Mouse (Mus musculus) MEL (cell line): ENCODE results near the gene Zfp106. TPM values are rescaled to one million over a fixed set of nuclear protein-coding genes. Genes with fewer than 3 reads are reported as not detected.

Experiments used
- DNase-seq: peaks from one replicate; pipeline ENCODE4 v3.0.0; 2011; ENCODE audit warnings: low read depth, low spot score
- H3K27ac ChIP-seq: 2 replicates; pipeline ENCODE4 v1.5.1; 2012; ENCODE audit warnings: low read depth, mild to moderate bottlenecking, control low read depth, low read length, moderate library complexity; ENCODE audit not compliant: control insufficient read depth
- H3K27me3 ChIP-seq, 2 experiments: fragments of 150-350 bp in 1 of 2; sonication (generic) in 1 of 2; 2 replicates each; pipeline ENCODE4 v1.6.1; 2012; ENCODE audit warnings: low read length in 2 of 2, mild to moderate bottlenecking in 2 of 2, improper control_type of control experiment in 1 of 2, moderate library complexity in 1 of 2; ENCODE audit not compliant: insufficient read depth in 2 of 2, control insufficient read depth in 1 of 2
- H3K36me3 ChIP-seq, 2 experiments: 2 replicates each; pipeline ENCODE4 v1.6.1; 2012 to 2014; ENCODE audit warnings: low read length in 2 of 2, improper control_type of control experiment in 1 of 2, inconsistent platforms in 1 of 2, mild to moderate bottlenecking in 1 of 2; ENCODE audit not compliant: insufficient read depth in 2 of 2, control insufficient read depth in 1 of 2
- H3K4me1 ChIP-seq, 2 experiments: fragments of 150-350 bp in 1 of 2; sonication (generic) in 1 of 2; 2 replicates each; pipeline ENCODE4 v1.6.1; 2012; ENCODE audit warnings: low read length in 2 of 2, improper control_type of control experiment in 1 of 2, mild to moderate bottlenecking in 1 of 2; ENCODE audit not compliant: insufficient read depth in 2 of 2, control insufficient read depth in 1 of 2
- H3K4me3 ChIP-seq, 2 experiments: fragments of 150-350 bp in 1 of 2; sonication (generic) in 1 of 2; 2 replicates each; pipeline ENCODE4 v1.5.1; 2012; ENCODE audit warnings: low read depth in 2 of 2, low read length in 2 of 2, mild to moderate bottlenecking in 2 of 2, moderate library complexity in 2 of 2, control low read depth in 1 of 2, improper control_type of control experiment in 1 of 2; ENCODE audit not compliant: control insufficient read depth in 1 of 2, insufficient read depth in 1 of 2
- H3K79me2 ChIP-seq: 2 replicates; pipeline ENCODE4 v1.6.1; 2012; ENCODE audit warnings: mild to moderate bottlenecking, low read length, moderate library complexity; ENCODE audit not compliant: control insufficient read depth, poor library complexity, insufficient read depth
- H3K9ac ChIP-seq: 2 replicates; pipeline ENCODE4 v1.6.1; 2012; ENCODE audit warnings: low read depth, mild to moderate bottlenecking, control low read depth, low read length, moderate library complexity; ENCODE audit not compliant: control insufficient read depth, poor library complexity, severe bottlenecking
- H3K9me3 ChIP-seq: fragments of 150-350 bp; sonication (generic); replicated peaks from 2 replicates; pipeline ENCODE4 v1.6.1; 2012; ENCODE audit warnings: mild to moderate bottlenecking, low read length, improper control_type of control experiment, moderate library complexity; ENCODE audit not compliant: insufficient read depth
- CHD1 ChIP-seq: IDR thresholded peaks from 2 replicates; pipeline ENCODE4 v1.6.1; 2012; ENCODE audit warnings: low read depth, mild to moderate bottlenecking, inconsistent platforms, low read length, improper control_type of control experiment
- CHD2 ChIP-seq: IDR thresholded peaks from 2 replicates; pipeline ENCODE4 v1.6.1; 2011; ENCODE audit warnings: low read length, improper control_type of control experiment
- E2F4 ChIP-seq: IDR thresholded peaks from 2 replicates; pipeline ENCODE4 v1.6.1; 2011; ENCODE audit warnings: low read depth, low read length, improper control_type of control experiment, borderline replicate concordance
- EP300 ChIP-seq, 2 experiments: IDR thresholded peaks; 2 replicates each; pipeline ENCODE4 v1.6.1; 2011; ENCODE audit warnings: improper control_type of control experiment in 2 of 2, low read length in 2 of 2, low read depth in 1 of 2, mild to moderate bottlenecking in 1 of 2
- ETS1 ChIP-seq: IDR thresholded peaks from 2 replicates; pipeline ENCODE4 v1.6.1; 2012; ENCODE audit warnings: low read depth, mild to moderate bottlenecking, inconsistent platforms, low read length, improper control_type of control experiment, moderate library complexity
- GABPA ChIP-seq: IDR thresholded peaks from 2 replicates; pipeline ENCODE4 v1.6.1; 2012; ENCODE audit warnings: low read depth, mild to moderate bottlenecking, inconsistent platforms, low read length, improper control_type of control experiment, moderate library complexity
- GATA1 ChIP-seq: IDR thresholded peaks from 2 replicates; pipeline ENCODE4 v1.6.1; 2011; ENCODE audit warnings: low read depth, low read length, improper control_type of control experiment
- HCFC1 ChIP-seq: IDR thresholded peaks from 2 replicates; pipeline ENCODE4 v1.6.1; 2012; ENCODE audit warnings: low read depth, mild to moderate bottlenecking, inconsistent platforms, low read length, improper control_type of control experiment, moderate library complexity
- KAT2A ChIP-seq: conservative IDR thresholded peaks from 2 replicates; pipeline ENCODE4 v1.6.1; 2012; ENCODE audit warnings: low read depth, low read length, improper control_type of control experiment, inconsistent platforms
- MEF2A ChIP-seq: IDR thresholded peaks from 2 replicates; pipeline ENCODE4 v1.6.1; 2014; ENCODE audit warnings: low read depth, mild to moderate bottlenecking, inconsistent platforms, low read length, improper control_type of control experiment; ENCODE audit not compliant: poor library complexity, insufficient replicate concordance, severe bottlenecking; ENCODE audit errors: extremely low read depth
- MXI1 ChIP-seq: IDR thresholded peaks from 2 replicates; pipeline ENCODE4 v1.6.1; 2011; ENCODE audit warnings: mild to moderate bottlenecking, low read depth, low read length, improper control_type of control experiment
- MYB ChIP-seq: IDR thresholded peaks from 2 replicates; pipeline ENCODE4 v1.6.1; 2011; ENCODE audit warnings: mild to moderate bottlenecking, low read depth, low read length, improper control_type of control experiment
- POLR2A ChIP-seq, 2 experiments: IDR thresholded peaks; 2 replicates each; pipeline ENCODE4 v1.6.1; 2011 to 2012; ENCODE audit warnings: low read length in 2 of 2, mild to moderate bottlenecking in 2 of 2, control low read depth in 1 of 2, improper control_type of control experiment in 1 of 2, low read depth in 1 of 2, moderate library complexity in 1 of 2; ENCODE audit not compliant: control insufficient read depth in 1 of 2, insufficient read depth in 1 of 2, poor library complexity in 1 of 2
- RAD21 ChIP-seq: IDR thresholded peaks from 2 replicates; pipeline ENCODE4 v1.6.1; 2011; ENCODE audit warnings: mild to moderate bottlenecking, low read depth, low read length, improper control_type of control experiment
- RCOR1 ChIP-seq: IDR thresholded peaks from 2 replicates; pipeline ENCODE4 v1.6.1; 2012; ENCODE audit warnings: low read depth, mild to moderate bottlenecking, inconsistent platforms, low read length, improper control_type of control experiment
- SMC3 ChIP-seq: IDR thresholded peaks from 2 replicates; pipeline ENCODE4 v1.6.1; 2011; ENCODE audit warnings: low read depth, low read length, improper control_type of control experiment
- TAL1 ChIP-seq: IDR thresholded peaks from 2 replicates; pipeline ENCODE4 v1.6.1; 2012; ENCODE audit warnings: mild to moderate bottlenecking, inconsistent platforms, low read length, moderate library complexity, mixed read lengths
- TCF12 ChIP-seq: IDR thresholded peaks from 2 replicates; pipeline ENCODE4 v1.6.1; 2014; ENCODE audit warnings: low read depth, mild to moderate bottlenecking, inconsistent platforms, low read length, improper control_type of control experiment, moderate library complexity
- UBTF ChIP-seq: IDR thresholded peaks from 2 replicates; pipeline ENCODE4 v1.6.1; 2012; ENCODE audit warnings: low read depth, mild to moderate bottlenecking, inconsistent platforms, low read length, improper control_type of control experiment, moderate library complexity, borderline replicate concordance; ENCODE audit not compliant: insufficient read depth
- USF1 ChIP-seq: IDR thresholded peaks from 2 replicates; pipeline ENCODE4 v1.6.1; 2014; ENCODE audit warnings: low read depth, mild to moderate bottlenecking, inconsistent platforms, low read length, improper control_type of control experiment, moderate library complexity
- ZC3H11A ChIP-seq: IDR thresholded peaks from 2 replicates; pipeline ENCODE4 v1.6.1; 2012; ENCODE audit warnings: low read depth, mild to moderate bottlenecking, inconsistent platforms, low read length, improper control_type of control experiment
- ZNF384 ChIP-seq: IDR thresholded peaks from 2 replicates; pipeline ENCODE4 v1.6.1; 2012; ENCODE audit warnings: low read depth, mild to moderate bottlenecking, inconsistent platforms, low read length, improper control_type of control experiment
- polyA plus RNA-seq, 2 experiments: library from polyadenylated mRNA; stranded (reverse) in 1 of 2; unstranded in 1 of 2; fragments of >175 nt in 1 of 2; fragments of >200 nt in 1 of 2; gene quantifications; 2 replicates each; pipeline versions ENCODE4 v1.2.1 to v1.2.4; 2012; ENCODE audit warnings: low replicate concordance in 2 of 2, low read depth in 1 of 2; ENCODE audit not compliant: insufficient read length in 2 of 2, insufficient read depth in 1 of 2, missing spikeins in 1 of 2
- total RNA-seq: library from RNA; depleted of rRNA; stranded (reverse); fragments of 300-350 nt; gene quantifications from 2 replicates; pipeline ENCODE4 v1.2.3, GENCODE M21; 2012

The Zfp106 gene
- total and polyA plus RNA-seq, 3 experiments = 63.9 to 130 (median 80.6) TPM

DNA sequence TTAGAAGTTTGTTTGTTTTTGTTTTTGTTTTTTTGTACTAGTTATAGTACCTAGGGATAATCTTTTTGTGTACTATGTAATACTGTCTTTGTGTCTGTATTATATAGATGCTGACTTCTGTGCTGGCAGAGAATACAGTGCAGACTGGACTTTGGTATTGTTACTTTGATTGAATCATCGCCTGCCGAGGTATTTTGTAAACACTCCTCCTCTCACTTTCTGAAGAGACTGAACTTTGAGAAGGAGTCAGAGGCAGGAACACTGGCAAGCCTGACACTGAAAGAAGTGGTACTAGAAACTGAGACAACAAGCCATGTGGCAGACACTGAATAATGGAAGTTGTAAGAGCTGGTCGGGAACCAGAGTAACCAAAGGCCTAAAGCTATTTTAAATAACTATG, 6.8 kb downstream of the Zfp106 start:
- H3K4me1 ChIP-seq = peaks cover 3 to 7% of the 10 kb centered on the region in 2 experiments; a peak in 2 of 4 replicates
- no peak for DNase-seq
- H3K36me3 ChIP-seq = peaks cover 21 to 30% of the 10 kb centered on the region in 2 experiments
- no peak for TF ChIP-seq GATA1
- no peak for TF ChIP-seq ETS1
- no peak for TF ChIP-seq TCF12
- no peak for TF ChIP-seq EP300 (IDR thresholded peaks at IDR 0.05; ENCODE audit: low read depth in 1 of 2, low read length in 2 of 2)
- TF ChIP-seq KAT2A = no peak
- no peak for TF ChIP-seq CHD2
- no peak for TF ChIP-seq TAL1
- no peak for TF ChIP-seq UBTF
- no peak overlapping the region for H3K27ac ChIP-seq
- H3K27me3 ChIP-seq = no peaks in the 10 kb centered on the region
- H3K9ac ChIP-seq = no peak overlapping the region
- H3K4me3 ChIP-seq = no peak overlapping the region
- peaks cover 42% of the 10 kb centered on the region for H3K79me2 ChIP-seq
- H3K9me3 ChIP-seq = no peaks in the 10 kb centered on the region

DNA sequence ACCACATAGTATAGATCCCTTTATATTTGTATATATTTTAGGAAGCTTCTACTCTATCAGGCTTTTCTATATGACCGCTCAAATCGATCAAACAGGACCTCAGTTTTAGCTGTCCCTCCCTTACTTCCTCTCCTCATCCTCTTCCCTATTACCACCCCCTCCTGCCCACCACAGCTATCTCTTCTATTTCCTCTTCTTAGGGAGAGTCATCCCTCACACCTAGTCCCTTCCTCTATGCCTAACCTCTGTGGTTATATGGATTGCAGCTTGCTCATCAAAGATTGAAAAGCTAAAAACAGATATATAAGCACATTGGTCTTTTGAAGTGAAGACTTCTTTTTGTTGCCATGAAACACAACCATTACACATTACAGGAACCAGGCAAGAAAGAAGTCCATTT, 18.9 kb downstream of the Zfp106 start:
- peaks cover 16 to 26% of the 10 kb centered on the region in 2 experiments for H3K36me3 ChIP-seq
- H3K4me3 ChIP-seq = no peak overlapping the region
- H3K9me3 ChIP-seq = no peaks in the 10 kb centered on the region
- no peak overlapping the region for H3K27ac ChIP-seq
- peaks cover 1% of the 10 kb centered on the region; the same call in 1 of the 2 replicates for H3K79me2 ChIP-seq
- peaks cover 2 to 8% of the 10 kb centered on the region in 2 experiments; a peak in 2 of 4 replicates for H3K4me1 ChIP-seq
- H3K9ac ChIP-seq = no peak overlapping the region
- peak; percentile 65 for DNase-seq
- H3K27me3 ChIP-seq = no peaks in the 10 kb centered on the region
- no peak for TF ChIP-seq TCF12
- 0 out of 2 replicates have a peak, but pooled peaks have one; percentile 32 for TF ChIP-seq GATA1
- TF ChIP-seq RAD21 = no peak
- no peak for TF ChIP-seq POLR2A (IDR thresholded peaks at IDR 0.05; ENCODE audit: control insufficient read depth in 1 of 2, insufficient read depth in 1 of 2, low read depth in 1 of 2, low read length in 2 of 2, poor library complexity in 1 of 2)
- TF ChIP-seq RCOR1 = peak; percentile 34; the same call in 1 of the 2 replicates
- TF ChIP-seq EP300 (IDR thresholded peaks at IDR 0.05; ENCODE audit: low read depth in 1 of 2, low read length in 2 of 2) = peak; percentile 44 to 52; a peak in 1 of 4 replicates
- TF ChIP-seq MYB = no peak
- no peak for TF ChIP-seq UBTF

DNA sequence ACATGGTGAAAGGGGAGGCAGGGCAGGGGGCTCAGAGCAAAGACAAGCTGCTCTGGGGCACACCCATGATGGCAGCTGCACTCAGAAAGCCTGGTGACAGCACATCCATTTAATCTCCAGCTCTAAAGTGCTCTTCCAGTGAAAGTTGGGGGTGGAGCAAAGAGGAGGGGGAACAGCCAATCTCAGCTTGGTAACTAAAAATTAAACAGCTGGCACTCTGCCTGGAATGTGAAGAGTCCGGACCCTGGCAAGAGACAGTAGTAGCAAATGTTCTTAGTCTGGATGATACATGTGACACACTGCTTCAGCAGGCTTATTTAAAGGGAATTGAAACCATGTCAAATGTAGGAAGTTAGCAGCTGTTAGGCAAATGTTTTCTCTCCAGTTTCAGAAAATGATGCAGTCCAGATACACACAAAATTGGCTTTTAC, 23.9 kb downstream of the Zfp106 start:
- Histone ChIP-seq H3K9me3 (no peaks in the 10 kb centered on the region), H3K27ac (no peak overlapping the region), H3K27me3 (no peaks in the 10 kb centered on the region), H3K79me2 (no peaks in the 10 kb centered on the region; the same call in 1 of the 2 replicates), H3K9ac (no peak overlapping the region), H3K4me1 (peaks cover 4 to 5% of the 10 kb centered on the region in 2 experiments), H3K4me3 (no peak overlapping the region), H3K36me3 (peaks cover 17 to 31% of the 10 kb centered on the region in 2 experiments)
- TF ChIP-seq KAT2A (no peak), SMC3 (no peak), CHD1 (no peak), RAD21 (no peak), HCFC1 (no peak), ZC3H11A (no peak), USF1 (no peak), MEF2A (no peak), E2F4 (no peak), CHD2 (no peak), GABPA (no peak), ZNF384 (no peak), RCOR1 (no peak), MXI1 (no peak)
- peak; percentile 66 for DNase-seq
